Mouse (Mus musculus): Measurements from ENCODE around the gene 4921501E09Rik.
"Not testable (repeated sequence)": the region's sequence is repeated elsewhere in the genome, so short reads cannot be mapped to it uniquely, and the experiment has no call there.

Gene 4921501E09Rik

DNA sequence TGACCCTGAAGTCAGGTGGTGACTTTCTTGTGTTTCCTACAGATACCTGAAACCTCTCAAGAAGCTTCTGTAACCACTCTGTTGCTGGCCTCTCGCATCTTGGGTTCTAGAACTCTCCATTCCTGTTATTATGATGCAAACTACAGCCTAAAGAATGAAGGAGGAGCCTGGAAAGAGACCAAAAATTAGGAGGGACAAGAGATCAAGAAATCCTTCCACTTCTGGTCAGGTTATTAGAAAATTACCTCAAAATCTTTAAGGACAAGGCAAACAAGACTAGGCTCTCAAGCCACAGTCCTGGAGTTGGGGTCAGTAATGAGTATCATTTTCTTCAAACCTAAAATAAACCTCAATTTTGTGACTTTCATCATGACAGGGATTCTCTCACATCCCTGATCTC is at the start of gene 4921501E09Rik:
Gene 4921501E09Rik, minus strand, starts transcription at position 101 of the 400 bp plus-strand sequence.
- no peak for DNase-seq

DNA sequence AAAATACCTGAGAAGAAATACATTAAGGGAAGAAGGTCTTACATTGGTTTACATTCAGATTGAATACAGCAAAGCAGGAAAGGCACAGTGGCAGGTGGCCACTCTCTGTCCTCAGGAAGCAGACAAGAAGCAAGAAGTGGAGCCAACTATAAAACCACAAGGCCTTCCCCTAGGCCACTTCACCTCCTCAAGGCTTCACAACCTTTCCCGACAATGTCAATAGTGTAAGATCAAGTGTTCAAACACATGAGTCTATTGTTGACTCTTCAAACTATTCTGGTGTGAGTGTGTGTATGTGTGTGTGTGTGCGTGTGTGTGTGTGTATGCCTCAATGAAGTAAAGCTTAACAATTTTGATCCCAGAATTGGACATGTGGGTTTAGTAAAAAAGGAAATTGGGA is 29.5 kb upstream of the 4921501E09Rik start:
- no peak for DNase-seq

DNA sequence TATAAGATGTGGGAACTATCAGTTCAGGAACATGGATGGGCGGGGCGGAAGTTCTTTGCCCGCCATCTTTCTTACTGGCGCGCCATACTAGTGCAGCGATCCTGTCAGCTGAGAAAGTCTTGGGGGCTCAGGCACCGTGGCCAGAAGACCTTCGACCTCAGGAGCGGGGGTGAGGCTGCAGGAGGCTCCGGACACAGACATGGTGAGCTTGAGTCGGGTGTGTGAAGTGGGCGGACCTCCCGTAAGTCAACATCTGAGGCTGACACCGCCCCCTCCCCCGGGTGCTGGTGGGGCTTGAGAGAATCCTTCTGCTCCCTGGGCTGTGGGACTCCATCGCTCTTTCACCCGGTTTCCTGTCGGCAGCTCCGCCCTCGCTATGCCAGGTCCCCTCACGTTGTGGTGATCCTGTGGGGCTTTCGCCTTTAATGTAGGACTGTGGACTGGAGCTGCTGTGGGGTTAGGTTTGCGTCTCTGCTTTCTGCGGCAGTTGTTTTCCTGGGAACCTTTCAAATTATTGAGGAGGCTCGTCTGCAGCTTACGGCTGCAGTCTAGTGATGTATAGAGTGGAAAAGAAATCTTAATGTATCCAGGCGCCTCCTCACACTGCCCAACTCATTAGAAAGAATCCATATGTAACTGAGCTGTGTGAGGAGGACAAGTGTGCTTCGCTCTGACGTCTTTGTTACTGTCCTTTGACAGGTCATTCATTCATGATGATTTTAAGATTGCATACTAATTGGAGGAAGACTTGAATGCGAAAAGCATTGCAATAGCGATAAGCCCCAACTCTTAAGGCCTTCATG is 24.7 kb upstream of the 4921501E09Rik start:
- DNase-seq: peak; percentile 90 to 94

DNA sequence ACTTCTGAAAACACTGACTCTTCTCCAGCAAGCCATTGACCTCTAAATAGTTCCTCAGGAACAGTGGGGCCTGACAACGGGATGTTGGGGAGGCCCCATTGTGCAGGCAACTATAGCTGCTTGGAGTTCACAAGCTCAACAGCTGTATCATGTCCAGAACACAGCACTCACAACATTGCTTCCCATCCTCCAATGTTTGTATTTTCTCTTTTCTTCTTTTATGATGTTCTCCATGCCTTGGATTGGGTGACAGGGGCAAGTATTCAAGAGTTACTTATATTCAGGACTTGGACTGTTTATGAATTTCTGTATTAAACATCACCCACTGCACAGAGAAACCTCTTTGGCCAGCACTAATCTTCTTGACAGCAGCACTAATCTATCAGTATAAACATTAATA is 23.8 kb upstream of the 4921501E09Rik start:
- DNase-seq: no peak

DNA sequence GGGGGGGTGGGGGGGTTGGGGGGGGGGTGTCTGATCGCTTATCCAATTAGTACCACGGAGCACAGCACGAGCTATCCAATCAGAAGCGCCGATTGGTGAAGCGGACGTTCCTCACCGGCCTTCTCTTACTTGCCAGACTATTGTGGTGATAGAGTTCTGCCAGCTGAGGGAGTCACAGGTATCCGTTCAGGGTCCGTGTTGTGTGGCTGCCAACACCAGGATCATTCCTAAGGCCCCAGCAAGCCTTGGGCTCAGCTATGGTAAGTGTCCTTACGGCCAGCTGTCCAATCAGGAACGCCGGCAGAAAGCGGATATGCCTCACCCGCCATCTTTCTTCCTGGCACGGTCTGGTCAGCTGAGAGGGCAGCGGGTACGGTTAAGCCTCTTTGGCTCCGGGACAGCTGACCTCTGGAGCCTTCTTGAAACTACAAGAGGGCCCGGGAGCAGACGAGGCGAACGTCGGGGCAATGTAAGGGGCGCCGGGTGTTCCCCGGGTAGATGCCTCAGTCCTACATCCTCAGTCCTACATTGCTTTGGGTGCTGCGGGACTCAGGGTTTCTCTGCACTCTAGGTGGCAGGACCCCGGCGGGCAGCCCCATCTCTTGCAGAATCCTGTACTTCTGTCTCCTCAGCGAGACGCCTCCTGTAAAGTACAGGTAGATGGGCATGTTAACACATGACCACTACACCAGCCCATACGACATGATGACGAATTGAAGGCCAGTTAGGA is 21.5 kb upstream of the 4921501E09Rik start, which contains the start of gene Zfp563:
Gene Zfp563, plus strand, starts transcription at position 91 of the 730 bp plus-strand sequence.
- peak; percentile 97 for DNase-seq

DNA sequence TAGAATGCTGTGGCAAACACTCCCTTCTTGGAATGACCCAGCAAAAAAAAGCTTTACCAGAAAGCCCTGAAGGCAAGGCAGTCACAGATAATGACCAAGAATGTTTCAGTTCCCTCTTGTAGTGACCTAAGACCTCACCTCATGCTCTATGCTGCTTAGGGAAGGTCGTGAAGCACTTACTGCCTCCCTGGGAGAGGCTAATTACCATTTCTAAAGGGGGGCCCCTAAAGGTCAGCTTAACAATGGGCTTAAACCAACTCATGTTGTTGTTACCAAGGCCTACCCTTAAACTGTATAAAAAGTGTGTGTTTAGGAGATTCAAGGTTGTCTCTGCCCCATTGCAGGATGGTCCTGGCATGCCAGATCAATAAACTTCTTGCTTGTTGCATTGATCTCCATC is 4.9 kb downstream of the 4921501E09Rik start:
- no peak for DNase-seq

DNA sequence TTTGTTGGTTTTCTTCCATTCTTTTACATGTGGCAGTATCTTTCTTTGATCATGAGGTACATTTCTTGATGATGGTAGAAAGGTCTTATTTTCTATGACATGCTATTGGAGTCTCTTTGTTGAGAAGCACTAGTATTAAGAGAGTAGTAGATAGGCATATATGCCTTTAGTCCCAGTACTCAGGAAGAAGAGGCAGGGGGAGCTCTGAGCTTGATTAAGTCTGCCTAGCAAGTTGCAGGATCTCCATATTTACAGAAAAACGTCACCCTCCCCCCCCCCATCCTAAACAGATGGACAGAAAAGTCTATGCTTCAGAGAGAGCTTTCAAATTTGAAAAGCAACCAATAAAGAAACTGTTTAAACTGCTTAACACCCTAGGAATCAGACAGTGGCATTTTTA is 9.1 kb downstream of the 4921501E09Rik start:
- no peak for DNase-seq

DNA sequence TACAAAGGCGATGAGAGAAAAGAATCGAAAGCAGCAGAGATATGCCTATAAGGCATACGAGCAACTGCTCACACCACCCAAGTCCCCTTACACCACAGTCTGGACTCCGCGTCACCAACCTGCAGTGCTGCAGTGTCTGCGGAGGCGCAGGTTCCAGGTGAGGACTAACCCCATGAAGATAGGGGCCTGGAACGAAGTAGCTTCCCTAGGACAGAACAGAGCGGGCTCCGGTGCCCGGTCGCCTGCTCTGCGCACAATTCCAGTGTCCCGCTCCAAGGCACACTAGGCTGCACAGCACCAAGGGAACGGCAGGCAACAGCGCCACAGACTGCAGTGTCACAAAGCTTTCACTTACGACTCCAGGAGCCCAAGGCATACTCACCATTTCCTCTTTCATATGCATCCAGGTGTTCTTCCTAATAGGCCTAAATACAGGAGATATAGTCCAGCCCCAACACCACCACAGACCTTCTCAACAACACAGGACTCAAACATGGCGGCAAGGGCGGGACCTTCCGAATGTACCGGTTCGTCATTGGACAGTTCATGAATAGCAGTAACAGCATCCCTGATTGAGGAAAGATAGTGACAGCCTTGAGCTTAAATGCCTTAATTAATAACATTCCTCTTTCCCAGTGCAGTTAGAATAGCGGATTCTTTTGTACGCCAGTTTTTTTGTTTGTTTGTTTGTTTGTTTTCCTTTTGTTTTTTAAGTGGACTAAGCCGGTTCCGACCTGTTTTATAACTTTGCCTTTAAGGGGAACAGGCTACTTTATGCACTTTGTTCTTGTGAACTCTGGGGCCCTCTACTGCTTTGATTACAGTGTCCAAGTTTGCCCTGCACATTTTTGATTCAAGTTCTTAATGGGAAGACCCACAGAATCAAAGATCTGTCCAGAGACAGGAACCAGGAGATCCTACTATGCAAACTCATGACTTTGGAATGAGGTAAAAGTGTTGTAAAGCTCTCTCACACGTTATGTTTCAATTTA is 34.7 kb downstream of the 4921501E09Rik start, which contains the start of gene Zfp763:
Gene Zfp763, minus strand, starts transcription at position 503 of the 992 bp plus-strand sequence.
- DNase-seq: peak; percentile 89 to 90

DNA sequence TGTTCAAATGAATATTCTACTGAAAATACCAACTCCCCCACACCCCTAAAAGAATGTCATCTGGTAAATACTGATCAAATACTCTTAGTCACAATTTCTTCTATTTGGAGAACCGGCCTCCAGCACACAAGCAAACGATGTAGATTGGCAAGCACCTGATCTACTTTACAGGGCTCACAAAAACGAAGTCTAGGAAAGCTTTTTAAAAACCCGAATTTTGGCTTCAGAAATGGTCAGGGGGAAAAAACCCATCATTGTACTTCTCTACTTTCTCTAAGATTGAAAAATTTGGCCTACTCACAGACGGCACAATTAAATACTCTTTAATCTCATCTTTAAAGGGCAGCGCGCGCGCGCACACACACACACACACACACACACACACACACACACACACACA is 35.5 kb downstream of the 4921501E09Rik start:
- peak in 1 of 2 experiments; percentile 18 for DNase-seq

DNA sequence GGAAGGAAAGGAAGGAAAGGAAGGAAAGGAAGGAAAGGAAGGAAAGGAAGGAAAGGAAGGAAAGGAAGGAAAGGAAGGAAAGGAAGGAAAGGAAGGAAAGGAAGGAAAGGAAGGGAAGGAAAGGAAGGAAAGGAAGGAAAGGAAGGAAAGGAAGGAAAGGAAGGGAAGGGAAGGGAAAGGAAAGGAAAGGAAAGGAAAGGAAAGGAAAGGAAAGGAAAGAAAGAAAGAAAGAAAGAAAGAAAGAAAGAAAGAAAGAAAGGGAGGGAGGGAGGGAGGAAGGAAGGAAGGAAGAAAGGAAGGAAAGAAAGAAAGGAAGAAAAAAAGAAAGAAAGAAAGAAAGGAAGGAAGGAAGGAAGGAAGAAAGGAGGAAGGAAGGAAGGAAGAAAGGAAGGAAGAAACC is 47.4 kb downstream of the 4921501E09Rik start:
- DNase-seq: not testable (repeated sequence)
